Mouse (Mus musculus) mesoderm, embryonic 11.5 days (tissue): Measurements from ENCODE around the gene Abca2.
"Not testable (repeated sequence)": the region's sequence is repeated elsewhere in the genome, so short reads cannot be mapped to it uniquely, and the experiment has no call there.

Experiments used
- DNase-seq: peaks from one replicate; pipeline ENCODE4 v3.0.0-alpha.2; 2012; ENCODE audit warnings: low read depth, low spot score

Gene Abca2

GRCm38 (mm10) chr2:25428442-25429236 is at the start of gene Abca2:
Abca2 (plus strand) TSS chr2:25428703.
- DNase-seq: peak; percentile 94

GRCm38 (mm10) chr2:25384492-25384891 is 44.0 kb upstream of the Abca2 start:
- DNase-seq: no peak

- no peak for DNase-seq
Measured at GRCm38 (mm10) chr2:25391266-25391665, 37.2 kb upstream of the Abca2 start.

- no peak for DNase-seq
Measured at GRCm38 (mm10) chr2:25394281-25395221, 34.0 kb upstream of the Abca2 start.

- peak; percentile 33 for DNase-seq
Measured at GRCm38 (mm10) chr2:25395721-25396596, 32.5 kb upstream of the Abca2 start, which contains the start of gene Entpd2. Entpd2 (plus strand) TSS chr2:25395874.

- DNase-seq: no peak
Measured at GRCm38 (mm10) chr2:25396597-25396983, 31.9 kb upstream of the Abca2 start.

- no peak for DNase-seq
Measured at GRCm38 (mm10) chr2:25397010-25397409, 31.5 kb upstream of the Abca2 start.

GRCm38 (mm10) chr2:25398065-25398464 is 30.4 kb upstream of the Abca2 start:
- no peak for DNase-seq

- no peak for DNase-seq
Measured at GRCm38 (mm10) chr2:25399051-25399450, 29.5 kb upstream of the Abca2 start, which contains the start of gene Npdc1. Npdc1 (plus strand) TSS chr2:25399351.

GRCm38 (mm10) chr2:25400291-25400690 is 28.2 kb upstream of the Abca2 start:
- no peak for DNase-seq

GRCm38 (mm10) chr2:25400764-25401163 is 27.7 kb upstream of the Abca2 start:
- DNase-seq: no peak

GRCm38 (mm10) chr2:25402377-25402971 is 26.0 kb upstream of the Abca2 start:
- DNase-seq: peak; percentile 90

GRCm38 (mm10) chr2:25402972-25403601 is 25.4 kb upstream of the Abca2 start:
- peak; percentile 48 for DNase-seq

GRCm38 (mm10) chr2:25403994-25404393 is 24.5 kb upstream of the Abca2 start:
- no peak for DNase-seq

- no peak for DNase-seq
Measured at GRCm38 (mm10) chr2:25408908-25409307, 19.6 kb upstream of the Abca2 start.

- DNase-seq: not testable (repeated sequence)
Measured at GRCm38 (mm10) chr2:25413436-25413835, 15.1 kb upstream of the Abca2 start.

GRCm38 (mm10) chr2:25417426-25417825 is 11.1 kb upstream of the Abca2 start:
- DNase-seq: no peak

- DNase-seq: peak; percentile 81
Measured at GRCm38 (mm10) chr2:25421896-25422295, 6.6 kb upstream of the Abca2 start.

- no peak for DNase-seq
Measured at GRCm38 (mm10) chr2:25422587-25423410, 5.7 kb upstream of the Abca2 start, which contains the start of gene Fut7. Fut7 (plus strand) TSS chr2:25423267.
